34 mouse cellular contexts compared by ENCODE assay signal in the genomic region with DNA sequence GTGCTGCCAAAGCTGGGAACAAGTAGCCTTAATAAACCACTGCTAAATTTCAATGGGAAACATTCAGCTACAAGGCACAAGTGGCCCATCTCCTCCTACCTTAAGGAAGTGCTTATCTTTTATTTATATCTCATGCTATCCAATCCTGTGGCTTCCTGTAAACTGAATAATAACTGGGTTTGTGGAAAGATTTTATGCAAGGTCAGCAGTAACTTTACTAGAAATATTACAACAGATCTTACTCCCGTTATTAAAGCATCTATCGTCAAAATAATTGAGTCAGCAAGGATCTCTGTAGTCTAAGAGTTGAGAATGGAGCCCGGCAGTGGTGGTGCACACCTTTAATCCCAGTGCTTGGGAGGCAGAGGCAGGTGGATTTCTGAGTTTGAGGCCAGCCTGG. TPM values are rescaled to one million over a fixed set of nuclear protein-coding genes. Genes with fewer than 3 reads are reported as not detected.
"Had no signal": no experiment of that assay in that cellular context is flagged by ENCODE, and none has a peak within 500 bp of the region (broad histone marks: within the 10 kb centered on the region; RNA-seq: fewer than 3 reads in every experiment).

No protein-coding gene starts in this region.

- H3K9me3 ChIP-seq: limb, embryonic 10.5 days; limb, embryonic 12.5 days; limb, embryonic 13.5 days; limb, embryonic 15.5 days; liver, embryonic 12.5 days; liver, embryonic 13.5 days; liver, embryonic 15.5 days; lung, embryonic 15.5 days; megakaryocyte, embryonic 14.5 days; midbrain, embryonic 10.5 days; midbrain, embryonic 12.5 days; midbrain, embryonic 13.5 days; midbrain, embryonic 15.5 days; neural tube, embryonic 12.5 days had no signal

- H3K9ac ChIP-seq: limb, embryonic 12.5 days; limb, embryonic 13.5 days; limb, embryonic 15.5 days; liver, embryonic 12.5 days; liver, embryonic 13.5 days; liver, embryonic 14.5 days; liver, embryonic 15.5 days; liver, postnatal 0 days; lung, embryonic 14.5 days; lung, embryonic 15.5 days; midbrain, embryonic 12.5 days; midbrain, embryonic 13.5 days; midbrain, embryonic 15.5 days; neural tube, embryonic 12.5 days had no signal

- H3K4me2 ChIP-seq: limb, embryonic 12.5 days; limb, embryonic 13.5 days; limb, embryonic 15.5 days; liver, embryonic 11.5 days; liver, embryonic 12.5 days; liver, embryonic 13.5 days; liver, embryonic 15.5 days; lung, embryonic 14.5 days; lung, embryonic 15.5 days; midbrain, embryonic 11.5 days; midbrain, embryonic 12.5 days; midbrain, embryonic 13.5 days; midbrain, embryonic 15.5 days; neural tube, embryonic 12.5 days had no signal

- H3K4me1 ChIP-seq: limb, embryonic 10.5 days; limb, embryonic 12.5 days; limb, embryonic 13.5 days; limb, embryonic 15.5 days; liver, embryonic 12.5 days; liver, embryonic 13.5 days; liver, embryonic 15.5 days; lung, embryonic 15.5 days; midbrain, embryonic 10.5 days; midbrain, embryonic 12.5 days; midbrain, embryonic 13.5 days; midbrain, embryonic 15.5 days; neural tube, embryonic 12.5 days had no signal

- H3K27me3 ChIP-seq: limb, embryonic 12.5 days; limb, embryonic 13.5 days; limb, embryonic 15.5 days; liver, embryonic 12.5 days; liver, embryonic 13.5 days; liver, embryonic 15.5 days; lung, embryonic 15.5 days; midbrain, embryonic 12.5 days; midbrain, embryonic 13.5 days; midbrain, embryonic 15.5 days; neural tube, embryonic 12.5 days had no signal

- DNase-seq: left cerebral cortex, postnatal 4 days; liver; liver, embryonic 13.5 days; liver, postnatal 0 days; lung, adult 18-20 months; lung, adult 2 months; lung, embryonic 14.5 days; lung, postnatal 10 days; lung, postnatal 14 days; lung, postnatal 36 days; lung, postnatal 4 days; midbrain, embryonic 14.5 days had no signal

- H3K36me3 ChIP-seq: limb, embryonic 10.5 days; limb, embryonic 12.5 days; limb, embryonic 13.5 days; limb, embryonic 15.5 days; liver, embryonic 12.5 days; liver, embryonic 13.5 days; liver, embryonic 15.5 days; lung, embryonic 15.5 days; midbrain, embryonic 10.5 days; midbrain, embryonic 12.5 days; midbrain, embryonic 13.5 days; midbrain, embryonic 15.5 days; neural tube, embryonic 12.5 days had no signal

- ATAC-seq: liver, embryonic 12.5 days; liver, postnatal 0 days; lung, postnatal 0 days; midbrain, embryonic 13.5 days; midbrain, embryonic 15.5 days; midbrain, embryonic 16.5 days had no signal

- H3K27ac ChIP-seq: limb, embryonic 10.5 days; limb, embryonic 12.5 days; limb, embryonic 13.5 days; limb, embryonic 15.5 days; liver, embryonic 12.5 days; liver, embryonic 13.5 days; liver, embryonic 14.5 days; liver, embryonic 15.5 days; lung, embryonic 15.5 days; macrophage; midbrain, embryonic 10.5 days; midbrain, embryonic 12.5 days; midbrain, embryonic 13.5 days; midbrain, embryonic 15.5 days; neural tube, embryonic 12.5 days had no signal

- H3K4me3 ChIP-seq: limb, embryonic 10.5 days; limb, embryonic 12.5 days; limb, embryonic 13.5 days; limb, embryonic 15.5 days; liver, embryonic 12.5 days; liver, embryonic 13.5 days; liver, embryonic 15.5 days; lung, embryonic 15.5 days; megakaryocyte, embryonic 14.5 days; midbrain, embryonic 10.5 days; midbrain, embryonic 12.5 days; midbrain, embryonic 13.5 days; midbrain, embryonic 15.5 days; myocyte; neural tube, embryonic 12.5 days had no signal

RNA-seq across cellular contexts. Expression of a gene that starts 11.1 kb away (rescaled TPM):
- total RNA-seq: liver, adult 2 months; monocyte, adult 5-6 weeks had no signal
